Mouse (Mus musculus) hindbrain, embryonic 16.5 days (tissue): Measurements from ENCODE around the gene Zfp605. TPM values are rescaled to one million over a fixed set of nuclear protein-coding genes. Genes with fewer than 3 reads are reported as not detected.

Experiments
- polyA plus RNA-seq: library from polyadenylated mRNA; unstranded; fragments of >200 nt; fragmentation: Nextera tagmentation; extraction: Ambion mirVana; gene quantifications from 2 replicates; pipeline ENCODE4 v1.2.1, GENCODE M21; 2015

The Zfp605 gene
- polyA plus RNA-seq, 1 experiment from 2014 or later: 15.0 TPM

Other genes with a start within 250 kb of the Zfp605 start
- 0.43 and 0.54 TPM in 2 replicates for gene Gm15446, start 186.7 kb upstream of the Zfp605 start, polyA plus RNA-seq
- 21.2 and 21.8 TPM in 2 replicates for gene Zfp932, start 113.6 kb upstream of the Zfp605 start, polyA plus RNA-seq
- gene Gm17655, start 37.6 kb upstream of the Zfp605 start, polyA plus RNA-seq: 3.5 and 5.2 TPM in 2 replicates
- gene Gm35315, start 15.7 kb upstream of the Zfp605 start, polyA plus RNA-seq: 0.71 and 0.85 TPM in 2 replicates
- 8.4 and 10.9 TPM in 2 replicates for gene Plcxd1, start 10.1 kb upstream of the Zfp605 start, polyA plus RNA-seq
- 67.4 and 67.7 TPM in 2 replicates for gene Gtpbp6, start 1.9 kb upstream of the Zfp605 start, polyA plus RNA-seq
- gene Chfr, start 25.8 kb downstream of the Zfp605 start, polyA plus RNA-seq: 70.9 and 75.6 TPM in 2 replicates
- gene Golga3, start 66.6 kb downstream of the Zfp605 start, polyA plus RNA-seq: 20.1 and 21.6 TPM in 2 replicates
- gene Ankle2, start 120.9 kb downstream of the Zfp605 start, polyA plus RNA-seq: 17.2 and 18.2 TPM in 2 replicates
- 94.4 and 102 TPM in 2 replicates for gene Pgam5, start 159.8 kb downstream of the Zfp605 start, polyA plus RNA-seq
- gene Pxmp2, start 176.1 kb downstream of the Zfp605 start, polyA plus RNA-seq: 12.0 and 16.0 TPM in 2 replicates
- 7.1 and 8.5 TPM in 2 replicates for gene Pole, start 176.2 kb downstream of the Zfp605 start, polyA plus RNA-seq
- 13.0 and 15.5 TPM in 2 replicates for gene P2rx2, start 233.1 kb downstream of the Zfp605 start, polyA plus RNA-seq
- not detected in 2 replicates for gene Lrcol1, start 234.6 kb downstream of the Zfp605 start, polyA plus RNA-seq